Mouse (Mus musculus) retina, adult 2 months (tissue): Measurements from ENCODE around the gene Gm21987.

ENCODE experiments used
- DNase-seq: peaks from one replicate; pipeline ENCODE4 v3.0.0-alpha.2; 2012; ENCODE audit warnings: low read depth, low spot score

Gene Gm21987

GRCm38 (mm10) chr16:38348217-38348761, 1.4 kb downstream of the Gm21987 start:
- DNase-seq = no peak

GRCm38 (mm10) chr16:38349881-38350280, 3.0 kb downstream of the Gm21987 start:
- no peak for DNase-seq

GRCm38 (mm10) chr16:38350361-38350855, 3.6 kb downstream of the Gm21987 start:
- no peak for DNase-seq

- no peak for DNase-seq
Measured at GRCm38 (mm10) chr16:38350939-38351338, 4.1 kb downstream of the Gm21987 start.

- no peak for DNase-seq
Measured at GRCm38 (mm10) chr16:38352031-38352430, 5.2 kb downstream of the Gm21987 start.

- no peak for DNase-seq
Measured at GRCm38 (mm10) chr16:38352851-38353250, 6.0 kb downstream of the Gm21987 start.

- no peak for DNase-seq
Measured at GRCm38 (mm10) chr16:38353642-38354041, 6.8 kb downstream of the Gm21987 start.

- DNase-seq = no peak
Measured at GRCm38 (mm10) chr16:38354185-38354913, 7.5 kb downstream of the Gm21987 start.

GRCm38 (mm10) chr16:38358256-38358812, 11.5 kb downstream of the Gm21987 start:
- no peak for DNase-seq

GRCm38 (mm10) chr16:38359241-38359640, 12.4 kb downstream of the Gm21987 start:
- DNase-seq = no peak

GRCm38 (mm10) chr16:38359857-38360256, 13.0 kb downstream of the Gm21987 start:
- DNase-seq = no peak

GRCm38 (mm10) chr16:38360317-38360716, 13.5 kb downstream of the Gm21987 start:
- no peak for DNase-seq

- no peak for DNase-seq
Measured at GRCm38 (mm10) chr16:38361933-38362332, 15.1 kb downstream of the Gm21987 start, which contains the start of gene Popdc2. TSS of gene Popdc2 (plus strand) at chr16:38362209.

- DNase-seq = no peak
Measured at GRCm38 (mm10) chr16:38362493-38363255, 15.8 kb downstream of the Gm21987 start.

- no peak for DNase-seq
Measured at GRCm38 (mm10) chr16:38363256-38363595, 16.4 kb downstream of the Gm21987 start.

GRCm38 (mm10) chr16:38363657-38364056, 16.8 kb downstream of the Gm21987 start:
- no peak for DNase-seq

GRCm38 (mm10) chr16:38365390-38365789, 18.6 kb downstream of the Gm21987 start:
- no peak for DNase-seq

- no peak for DNase-seq
Measured at GRCm38 (mm10) chr16:38366231-38366630, 19.4 kb downstream of the Gm21987 start.

GRCm38 (mm10) chr16:38368336-38368735, 21.5 kb downstream of the Gm21987 start:
- DNase-seq = no peak

GRCm38 (mm10) chr16:38369000-38369399, 22.2 kb downstream of the Gm21987 start:
- no peak for DNase-seq

- no peak for DNase-seq
Measured at GRCm38 (mm10) chr16:38369431-38369830, 22.6 kb downstream of the Gm21987 start.

GRCm38 (mm10) chr16:38369992-38370484, 23.2 kb downstream of the Gm21987 start:
- no peak for DNase-seq
